Mouse (Mus musculus): ENCODE measurements around the gene Prph2.

The Prph2 gene

GRCm38 (mm10) chr17:46890843-46891594 is 19.2 kb upstream of the Prph2 start:
- peak; percentile 59 for DNase-seq

GRCm38 (mm10) chr17:46895426-46895825 is 14.8 kb upstream of the Prph2 start:
- DNase-seq = no peak

GRCm38 (mm10) chr17:46897221-46897950 is 12.9 kb upstream of the Prph2 start:
- DNase-seq = no peak

GRCm38 (mm10) chr17:46900941-46901340 is 9.3 kb upstream of the Prph2 start:
- no peak for DNase-seq

GRCm38 (mm10) chr17:46903876-46904490 is 6.3 kb upstream of the Prph2 start:
- DNase-seq = peak; percentile 82

GRCm38 (mm10) chr17:46912331-46912730 is 2.1 kb downstream of the Prph2 start:
- no peak for DNase-seq

- DNase-seq = no peak
These were observed 4.9 kb downstream of the Prph2 start for GRCm38 (mm10) chr17:46915129-46915528.

GRCm38 (mm10) chr17:46918951-46919350 is 8.7 kb downstream of the Prph2 start:
- no peak for DNase-seq

GRCm38 (mm10) chr17:46920855-46921254 is 10.6 kb downstream of the Prph2 start:
- no peak for DNase-seq

- no peak for DNase-seq
These were observed 15.9 kb downstream of the Prph2 start for GRCm38 (mm10) chr17:46926192-46926591.

- no peak for DNase-seq
These were observed 16.7 kb downstream of the Prph2 start for GRCm38 (mm10) chr17:46926941-46927340.

- no peak for DNase-seq
These were observed 17.5 kb downstream of the Prph2 start for GRCm38 (mm10) chr17:46927781-46928180.

- no peak for DNase-seq
These were observed 19.0 kb downstream of the Prph2 start for GRCm38 (mm10) chr17:46929277-46929676.

GRCm38 (mm10) chr17:46929897-46930296 is 19.6 kb downstream of the Prph2 start:
- no peak for DNase-seq

GRCm38 (mm10) chr17:46932961-46933360 is 22.7 kb downstream of the Prph2 start:
- no peak for DNase-seq

GRCm38 (mm10) chr17:46933557-46934348 is 23.5 kb downstream of the Prph2 start:
- peak; percentile 65 for DNase-seq

- DNase-seq = no peak
These were observed 30.2 kb downstream of the Prph2 start for GRCm38 (mm10) chr17:46940461-46940860.

GRCm38 (mm10) chr17:46942421-46942820 is 32.2 kb downstream of the Prph2 start:
- no peak for DNase-seq

GRCm38 (mm10) chr17:46946276-46946675 is 36.0 kb downstream of the Prph2 start:
- no peak for DNase-seq

- DNase-seq = no peak
These were observed 47.8 kb downstream of the Prph2 start for GRCm38 (mm10) chr17:46958045-46958444.

- no peak for DNase-seq
These were observed 50.0 kb downstream of the Prph2 start for GRCm38 (mm10) chr17:46960216-46960615.

GRCm38 (mm10) chr17:46962153-46962552 is 51.9 kb downstream of the Prph2 start:
- no peak for DNase-seq

GRCm38 (mm10) chr17:46963186-46963585 is 52.9 kb downstream of the Prph2 start:
- no peak for DNase-seq
